Comparison of ENCODE assay signal across 21 mouse cellular contexts in the genomic region with DNA sequence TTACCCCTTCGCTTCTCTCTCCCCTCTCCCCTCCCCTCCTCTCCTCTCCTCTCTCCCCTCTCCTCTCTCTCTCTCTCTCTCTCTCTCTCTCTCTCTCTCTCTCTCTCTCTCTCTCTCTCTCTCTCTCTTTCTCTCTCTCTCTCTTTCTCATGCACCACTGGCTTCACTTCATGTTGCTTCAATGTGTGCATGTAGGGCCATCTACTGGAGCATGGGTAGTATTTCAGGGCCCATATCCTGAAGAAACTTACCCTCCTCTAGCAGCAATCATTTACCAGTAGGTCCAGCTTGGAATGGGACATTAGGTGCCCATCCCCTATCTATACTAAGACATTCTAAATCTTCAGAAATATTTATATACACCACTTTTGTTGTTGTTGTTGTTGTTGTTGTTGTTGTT. TPM values are rescaled to one million over a fixed set of nuclear protein-coding genes. Genes with fewer than 3 reads are reported as not detected.
DNase-seq lines count a peak whose midpoint lies in the region; ATAC-seq and TF ChIP-seq lines count a peak whose summit lies in the region.
"Had no signal": no experiment of that assay in that cellular context is flagged by ENCODE, and none has a peak within 500 bp of the region (broad histone marks: within the 10 kb centered on the region; RNA-seq: fewer than 3 reads in every experiment).

No protein-coding gene starts in this region.

- WGBS in embryonic facial prominence, embryonic 14.5 days, result 53% methylated on average over 1 of the region's 1 CpGs
- WGBS in embryonic facial prominence, embryonic 10.5 days, result 71% methylated on average over 1 of the region's 1 CpGs
- WGBS in kidney, postnatal 0 days, result 94% methylated on average over 1 of the region's 1 CpGs
- 59% methylated on average over 1 of the region's 1 CpGs for WGBS in heart, embryonic 12.5 days

- no peak overlapping the region for H3K9ac ChIP-seq in embryonic facial prominence, embryonic 14.5 days (ENCODE audit: low read depth, low read length)
- H3K9ac ChIP-seq in kidney, postnatal 0 days (ENCODE audit: low read depth, low read length), result no peak overlapping the region
- no peak overlapping the region for H3K9ac ChIP-seq in heart, embryonic 12.5 days
- H3K9ac ChIP-seq: embryonic facial prominence, embryonic 15.5 days; forebrain, embryonic 12.5 days; liver, embryonic 13.5 days; neural tube, embryonic 15.5 days; stomach, embryonic 15.5 days had no signal

- no peak overlapping the region for H3K27ac ChIP-seq in embryonic facial prominence, embryonic 14.5 days (replicated peaks; ENCODE audit: low read depth, low read length)
- no peak overlapping the region for H3K27ac ChIP-seq in embryonic facial prominence, embryonic 10.5 days (replicated peaks)
- no peak overlapping the region for H3K27ac ChIP-seq in kidney, postnatal 0 days
- no peak overlapping the region for H3K27ac ChIP-seq in heart, embryonic 12.5 days (ENCODE audit: poor library complexity, severe bottlenecking)
- H3K27ac ChIP-seq: embryonic facial prominence, embryonic 15.5 days; forebrain, embryonic 12.5 days; liver, embryonic 13.5 days; neural tube, embryonic 15.5 days; stomach, embryonic 15.5 days had no signal

- no peak overlapping the region for H3K4me3 ChIP-seq in embryonic facial prominence, embryonic 14.5 days (ENCODE audit: low read depth, low read length)
- H3K4me3 ChIP-seq in embryonic facial prominence, embryonic 10.5 days, result no peak overlapping the region
- H3K4me3 ChIP-seq in kidney, postnatal 0 days (replicated peaks; ENCODE audit: low read depth, low read length), result no peak overlapping the region
- no peak overlapping the region for H3K4me3 ChIP-seq in heart, embryonic 12.5 days
- H3K4me3 ChIP-seq: embryonic facial prominence, embryonic 15.5 days; forebrain, embryonic 12.5 days; liver, embryonic 13.5 days; neural tube, embryonic 15.5 days; stomach, embryonic 15.5 days had no signal

- no peak for ATAC-seq in embryonic facial prominence, embryonic 14.5 days (ENCODE audit: low read depth)
- ATAC-seq in kidney, postnatal 0 days (replicated peaks; ENCODE audit: low FRiP score, low read depth), result no peak
- no peak for ATAC-seq in frontal cortex, adult (ENCODE audit: low TSS enrichment)
- ATAC-seq in heart, embryonic 12.5 days (ENCODE audit: insufficient number of reproducible peaks, low FRiP score), result no peak

- H3K4me1 ChIP-seq in embryonic facial prominence, embryonic 14.5 days (ENCODE audit: control insufficient read depth, insufficient read depth, low read length), result no peaks in the 10 kb centered on the region
- H3K4me1 ChIP-seq in embryonic facial prominence, embryonic 10.5 days, result no peaks in the 10 kb centered on the region
- H3K4me1 ChIP-seq in kidney, postnatal 0 days (replicated peaks; ENCODE audit: insufficient read depth, low read length), result no peaks in the 10 kb centered on the region
- H3K4me1 ChIP-seq in heart, embryonic 12.5 days (replicated peaks), result no peaks in the 10 kb centered on the region
- H3K4me1 ChIP-seq: embryonic facial prominence, embryonic 15.5 days; forebrain, embryonic 12.5 days; liver, embryonic 13.5 days; neural tube, embryonic 15.5 days; stomach, embryonic 15.5 days had no signal

- no peaks in the 10 kb centered on the region for H3K9me3 ChIP-seq in embryonic facial prominence, embryonic 14.5 days (ENCODE audit: control insufficient read depth, low read length)
- H3K9me3 ChIP-seq in embryonic facial prominence, embryonic 10.5 days, result no peaks in the 10 kb centered on the region
- H3K9me3 ChIP-seq in kidney, postnatal 0 days (replicated peaks; ENCODE audit: low read length), result no peaks in the 10 kb centered on the region
- no peaks in the 10 kb centered on the region for H3K9me3 ChIP-seq in heart, embryonic 12.5 days (replicated peaks)
- H3K9me3 ChIP-seq: embryonic facial prominence, embryonic 15.5 days; forebrain, embryonic 12.5 days; G1E; liver, embryonic 13.5 days; neural tube, embryonic 15.5 days; stomach, embryonic 15.5 days had no signal

- no peaks in the 10 kb centered on the region for H3K36me3 ChIP-seq in embryonic facial prominence, embryonic 14.5 days (ENCODE audit: control insufficient read depth, insufficient read depth, low read length)
- H3K36me3 ChIP-seq in embryonic facial prominence, embryonic 10.5 days (replicated peaks), result no peaks in the 10 kb centered on the region
- H3K36me3 ChIP-seq in kidney, postnatal 0 days (ENCODE audit: insufficient read depth, low read length), result no peaks in the 10 kb centered on the region
- no peaks in the 10 kb centered on the region for H3K36me3 ChIP-seq in heart, embryonic 12.5 days
- H3K36me3 ChIP-seq: embryonic facial prominence, embryonic 15.5 days; forebrain, embryonic 12.5 days; G1E; liver, embryonic 13.5 days; neural tube, embryonic 15.5 days; stomach, embryonic 15.5 days had no signal

- DNase-seq in embryonic facial prominence, embryonic 14.5 days (ENCODE audit: low spot score), result peak; percentile 2
- no peak for DNase-seq in embryonic facial prominence, embryonic 10.5 days (ENCODE audit: low spot score)
- no peak for DNase-seq in kidney, postnatal 0 days (ENCODE audit: low spot score)
- DNase-seq in kidney, adult 11 months, result no peak
- peak; percentile 72 for DNase-seq in 3T3-L1 (ENCODE audit: low read depth, low spot score)
- DNase-seq in brain, adult 2 months (ENCODE audit: low read depth, low spot score), result peak; percentile 7
- DNase-seq: adrenal gland, postnatal 36 days; B cell, adult 2 months; cerebellum, postnatal 14 days; heart, postnatal 14 days; kidney, postnatal 14 days; layer of hippocampus, adult 9-11 months; liver, embryonic 13.5 days; lung, postnatal 10 days had no signal

- H3K27me3 ChIP-seq in embryonic facial prominence, embryonic 14.5 days (replicated peaks; ENCODE audit: control insufficient read depth, insufficient read depth, low read length), result no peaks in the 10 kb centered on the region
- H3K27me3 ChIP-seq in embryonic facial prominence, embryonic 10.5 days (replicated peaks; ENCODE audit: low read depth, poor library complexity, severe bottlenecking), result no peaks in the 10 kb centered on the region
- no peaks in the 10 kb centered on the region for H3K27me3 ChIP-seq in kidney, postnatal 0 days (ENCODE audit: insufficient read depth, low read length)
- H3K27me3 ChIP-seq in heart, embryonic 12.5 days (replicated peaks), result no peaks in the 10 kb centered on the region
- H3K27me3 ChIP-seq: embryonic facial prominence, embryonic 15.5 days; forebrain, embryonic 12.5 days; liver, embryonic 13.5 days; neural tube, embryonic 15.5 days; stomach, embryonic 15.5 days had no signal

- peak; percentile 24; the same call in 1 of the 2 replicates for TF ChIP-seq CTCF in kidney, postnatal 0 days (IDR thresholded peaks at IDR 0.05; ENCODE audit: low read depth)

- no peak overlapping the region for H3K4me2 ChIP-seq in embryonic facial prominence, embryonic 14.5 days (ENCODE audit: low read depth, low read length)
- no peak overlapping the region for H3K4me2 ChIP-seq in kidney, postnatal 0 days (ENCODE audit: low read length)
- no peak overlapping the region for H3K4me2 ChIP-seq in heart, embryonic 12.5 days
- H3K4me2 ChIP-seq: embryonic facial prominence, embryonic 15.5 days; forebrain, embryonic 12.5 days; liver, embryonic 13.5 days; neural tube, embryonic 15.5 days; stomach, embryonic 15.5 days had no signal

RNA-seq across cellular contexts. Expression of gene Olfr675, which starts 5.7 kb away (rescaled TPM):
- polyA plus RNA-seq in embryonic facial prominence, embryonic 14.5 days (2014; fragmentation: Nextera tagmentation; extraction: Ambion mirVana), result not detected in 2 replicates
- polyA plus RNA-seq in embryonic facial prominence, embryonic 10.5 days (2016; fragmentation: Nextera tagmentation; extraction: Ambion mirVana), result not detected in 2 replicates
- not detected in 2 replicates for polyA plus RNA-seq in kidney, postnatal 0 days (2015; fragmentation: Nextera tagmentation; extraction: Ambion mirVana)
- not detected in 2 replicates for polyA plus RNA-seq in heart, embryonic 12.5 days (2016; fragmentation: Nextera tagmentation; extraction: Ambion mirVana)
- polyA plus RNA-seq: embryonic facial prominence, embryonic 15.5 days; forebrain, embryonic 12.5 days; G1E; liver, embryonic 13.5 days; neural tube, embryonic 15.5 days; stomach, embryonic 15.5 days had no signal

RNA-seq across cellular contexts. Expression of gene Olfr676, which starts 10.0 kb away (rescaled TPM):
- polyA plus RNA-seq in embryonic facial prominence, embryonic 14.5 days (2014; fragmentation: Nextera tagmentation; extraction: Ambion mirVana), result not detected in 2 replicates
- polyA plus RNA-seq in embryonic facial prominence, embryonic 10.5 days (2016; fragmentation: Nextera tagmentation; extraction: Ambion mirVana), result not detected in 2 replicates
- polyA plus RNA-seq in kidney, postnatal 0 days (2015; fragmentation: Nextera tagmentation; extraction: Ambion mirVana), result not detected in 2 replicates
- not detected in 2 replicates for polyA plus RNA-seq in heart, embryonic 12.5 days (2016; fragmentation: Nextera tagmentation; extraction: Ambion mirVana)
- polyA plus RNA-seq: embryonic facial prominence, embryonic 15.5 days; forebrain, embryonic 12.5 days; G1E; liver, embryonic 13.5 days; neural tube, embryonic 15.5 days; stomach, embryonic 15.5 days had no signal

RNA-seq across cellular contexts. Expression of gene Olfr672, which starts 20.7 kb away (rescaled TPM):
- polyA plus RNA-seq in embryonic facial prominence, embryonic 14.5 days (2014; fragmentation: Nextera tagmentation; extraction: Ambion mirVana), result 0.22 and 0.36 TPM in 2 replicates
- not detected in 2 replicates for polyA plus RNA-seq in embryonic facial prominence, embryonic 10.5 days (2016; fragmentation: Nextera tagmentation; extraction: Ambion mirVana)
- polyA plus RNA-seq in kidney, postnatal 0 days (2015; fragmentation: Nextera tagmentation; extraction: Ambion mirVana), result not detected in 2 replicates
- not detected in 2 replicates for polyA plus RNA-seq in heart, embryonic 12.5 days (2016; fragmentation: Nextera tagmentation; extraction: Ambion mirVana)
- polyA plus RNA-seq: forebrain, embryonic 12.5 days; G1E; liver, embryonic 13.5 days; neural tube, embryonic 15.5 days; stomach, embryonic 15.5 days had no signal

RNA-seq across cellular contexts. Expression of gene Olfr677, which starts 28.6 kb away (rescaled TPM):
- not detected in 2 replicates for polyA plus RNA-seq in embryonic facial prominence, embryonic 14.5 days (2014; fragmentation: Nextera tagmentation; extraction: Ambion mirVana)
- not detected in 2 replicates for polyA plus RNA-seq in embryonic facial prominence, embryonic 10.5 days (2016; fragmentation: Nextera tagmentation; extraction: Ambion mirVana)
- not detected in 2 replicates for polyA plus RNA-seq in kidney, postnatal 0 days (2015; fragmentation: Nextera tagmentation; extraction: Ambion mirVana)
- not detected in 2 replicates for polyA plus RNA-seq in heart, embryonic 12.5 days (2016; fragmentation: Nextera tagmentation; extraction: Ambion mirVana)
- polyA plus RNA-seq: forebrain, embryonic 12.5 days; G1E; liver, embryonic 13.5 days; neural tube, embryonic 15.5 days; stomach, embryonic 15.5 days had no signal

RNA-seq across cellular contexts. Expression of gene Olfr678, which starts 41.7 kb away (rescaled TPM):
- not detected in 2 replicates for polyA plus RNA-seq in embryonic facial prominence, embryonic 14.5 days (2014; fragmentation: Nextera tagmentation; extraction: Ambion mirVana)
- not detected in 2 replicates for polyA plus RNA-seq in embryonic facial prominence, embryonic 10.5 days (2016; fragmentation: Nextera tagmentation; extraction: Ambion mirVana)
- not detected in 2 replicates for polyA plus RNA-seq in kidney, postnatal 0 days (2015; fragmentation: Nextera tagmentation; extraction: Ambion mirVana)
- not detected in 2 replicates for polyA plus RNA-seq in heart, embryonic 12.5 days (2016; fragmentation: Nextera tagmentation; extraction: Ambion mirVana)
- polyA plus RNA-seq: embryonic facial prominence, embryonic 15.5 days; forebrain, embryonic 12.5 days; G1E; liver, embryonic 13.5 days; neural tube, embryonic 15.5 days; stomach, embryonic 15.5 days had no signal

Comparison
In these comparisons a context has a peak if more than half of its experiments do, and no peak if none do; other contexts are left out.
1. DNase-seq: peak in embryonic facial prominence, embryonic 14.5 days (single experiment), 3T3-L1 (single experiment) and brain, adult 2 months (single experiment); none in embryonic facial prominence, embryonic 10.5 days (single experiment), kidney, postnatal 0 days (single experiment) and kidney, adult 11 months (single experiment).